Mouse (Mus musculus) stomach, postnatal 0 days (tissue): ENCODE results near the gene Ppp1r18. TPM values are rescaled to one million over a fixed set of nuclear protein-coding genes. Genes with fewer than 3 reads are reported as not detected.
A peak's percentile ranks its signal among the peaks of the same experiment; 100 is the strongest.

Source experiments
- ATAC-seq: fragments of 200-750 bp; cut with Nextera tagmentation; 2 replicates; pipeline ENCODE4 v1.8.0; 2017; ENCODE audit not compliant: low FRiP score, low TSS enrichment
- DNase-seq: peaks from one replicate; pipeline ENCODE4 v3.0.0-alpha.2; 2016; ENCODE audit warnings: low spot score
- H3K27ac ChIP-seq: fragments of 300-500 bp; sonication (generic); replicated peaks from 2 replicates; pipeline ENCODE4 v1.5.1; 2014; ENCODE audit warnings: mild to moderate bottlenecking, control low read depth
- H3K27me3 ChIP-seq: fragments of 300-500 bp; sonication (generic); 2 replicates; pipeline ENCODE4 v1.6.1; 2014; ENCODE audit warnings: low read length; ENCODE audit not compliant: control insufficient read depth, insufficient read depth
- H3K36me3 ChIP-seq: fragments of 300-500 bp; sonication (generic); 2 replicates; pipeline ENCODE4 v1.6.1; 2014; ENCODE audit warnings: low read length, mixed read lengths; ENCODE audit not compliant: control insufficient read depth, insufficient read depth
- H3K4me1 ChIP-seq: fragments of 300-500 bp; sonication (generic); replicated peaks from 2 replicates; pipeline ENCODE4 v1.6.1; 2014; ENCODE audit warnings: antibody characterized with exemption; ENCODE audit not compliant: control insufficient read depth, insufficient read depth
- H3K4me2 ChIP-seq: fragments of 300-500 bp; sonication (generic); replicated peaks from 2 replicates; pipeline ENCODE4 v1.6.1; 2014; ENCODE audit warnings: low read depth, mild to moderate bottlenecking, control low read depth, moderate library complexity
- H3K4me3 ChIP-seq: fragments of 300-500 bp; sonication (generic); 2 replicates; pipeline ENCODE4 v1.5.1; 2014; ENCODE audit warnings: low read depth, low read length, control low read depth
- H3K9ac ChIP-seq: fragments of 300-500 bp; sonication (generic); 2 replicates; pipeline ENCODE4 v1.6.1; 2014; ENCODE audit warnings: mild to moderate bottlenecking, low read length, control low read depth, mixed read lengths
- H3K9me3 ChIP-seq: fragments of 300-500 bp; sonication (generic); 2 replicates; pipeline ENCODE4 v1.6.1; 2016; ENCODE audit warnings: low read length; ENCODE audit not compliant: control insufficient read depth
- CTCF ChIP-seq: IDR thresholded peaks from 2 replicates; pipeline ENCODE4 v1.5.1; 2016; ENCODE audit warnings: antibody characterized with exemption, low read depth, mild to moderate bottlenecking, moderate library complexity
- EP300 ChIP-seq: optimal IDR thresholded peaks from 2 replicates; pipeline ENCODE3; 2016; ENCODE audit warnings: antibody characterized with exemption
- WGBS: fragments of 180-500 bp; shearing (Covaris S2); extraction: QIAGEN DNeasy Blood & Tissue Kit; methylation state at CpG from one replicate; pipeline ENCODE4 v1.1.7; 2014; 5-methylcytosine and 5-hydroxymethylcytosine counted together
- polyA plus RNA-seq: library from polyadenylated mRNA; unstranded; fragments of >200 nt; fragmentation: Nextera tagmentation; extraction: Ambion mirVana; gene quantifications from 2 replicates; pipeline ENCODE4 v1.2.1, GENCODE M21; 2015

The Ppp1r18 gene
- polyA plus RNA-seq = 15.3 and 16.6 TPM in 2 replicates

DNA sequence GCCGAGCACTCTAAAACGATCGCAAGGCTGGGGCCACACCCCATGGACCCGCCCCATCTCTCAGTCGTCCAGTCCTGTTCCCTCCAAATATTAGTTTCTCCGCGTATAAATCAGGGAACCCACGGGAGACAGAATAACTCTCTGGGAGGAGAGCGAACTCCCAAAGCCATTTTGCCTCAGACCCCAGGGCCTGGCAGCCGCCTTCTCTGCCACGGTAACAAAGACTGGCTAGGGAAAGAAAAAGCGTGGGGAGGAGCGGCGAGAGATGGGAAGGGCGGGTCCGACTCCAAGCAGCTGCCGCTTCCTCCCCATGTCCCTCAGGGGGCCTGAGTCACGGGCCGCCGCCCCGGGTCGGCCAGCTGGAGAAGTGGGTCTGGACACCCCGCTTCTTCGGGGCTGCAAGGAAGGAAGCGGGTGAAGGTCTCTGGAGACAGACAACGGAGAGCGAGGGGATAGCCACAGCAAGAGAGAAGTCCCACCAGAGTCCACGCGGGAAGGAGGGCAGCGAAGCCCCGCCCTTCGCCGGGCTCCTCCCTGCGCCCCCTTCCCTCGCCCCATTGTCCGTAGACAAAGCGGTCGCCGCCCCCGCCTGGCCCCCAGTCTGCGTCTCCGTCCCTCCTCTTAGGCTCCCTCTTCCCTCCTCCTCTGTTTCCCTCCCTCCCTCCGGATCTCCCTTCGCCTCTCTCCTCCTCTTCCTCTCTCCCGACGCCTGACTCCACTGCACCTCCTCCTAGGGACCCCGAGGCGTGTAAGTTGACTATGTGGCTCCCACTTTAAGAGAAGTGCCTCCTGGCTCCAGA is at the start of gene Ppp1r18:
TSS of gene Ppp1r18 (plus strand) at position 113 of the 800 bp plus-strand sequence.
- Histone ChIP-seq H3K36me3 (no peaks in the 10 kb centered on the region), H3K9me3 (no peaks in the 10 kb centered on the region), H3K27me3 (no peaks in the 10 kb centered on the region), H3K9ac (peak within 1 kb of the TSS; percentile 77), H3K4me3 (peak within 1 kb of the TSS; percentile 60), H3K4me1 (peaks cover 3% of the 10 kb centered on the region; the same call in 1 of the 2 replicates), H3K27ac (peak within 1 kb of the TSS; percentile 94), H3K4me2 (peak within 1 kb of the TSS; percentile 85)
- 2% methylated on average over 44 of the region's 48 CpGs for WGBS
- peak; percentile 62 for TF ChIP-seq EP300
- TF ChIP-seq CTCF = 0 out of 2 replicates have a peak, but pooled peaks have one; percentile 6
- peak; percentile 68 for DNase-seq
- ATAC-seq = peak; percentile 51; the same call in 1 of the 2 replicates

DNA sequence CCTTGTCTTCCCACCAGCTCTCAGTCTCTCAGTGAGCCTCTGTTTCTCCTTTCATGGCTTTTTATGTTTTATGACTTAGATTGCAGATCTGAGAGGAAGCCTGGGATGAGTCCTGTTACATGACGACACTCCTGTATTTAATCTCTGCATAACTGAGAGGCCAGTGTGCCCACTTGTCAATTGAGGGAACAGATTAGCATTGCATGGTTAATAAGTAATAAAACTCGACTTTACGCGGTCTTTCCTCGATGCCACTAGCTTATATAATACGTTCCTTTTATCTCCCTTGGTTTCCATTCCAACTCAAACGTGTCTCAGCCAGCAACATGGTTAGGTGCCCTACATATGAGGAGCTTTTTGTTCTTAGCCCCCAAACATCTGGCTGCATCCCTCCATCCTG is 49.6 kb upstream of the Ppp1r18 start:
- no peak overlapping the region for H3K4me2 ChIP-seq
- peaks cover 10% of the 10 kb centered on the region for H3K4me1 ChIP-seq
- peak overlapping the region; percentile 92 for H3K27ac ChIP-seq
- no peak for TF ChIP-seq EP300
- TF ChIP-seq CTCF = no peak
- no peaks in the 10 kb centered on the region for H3K9me3 ChIP-seq
- H3K4me3 ChIP-seq = no peak overlapping the region
- 0 out of 2 replicates have a peak overlapping the region, but pooled peaks have one; percentile 41 for H3K9ac ChIP-seq
- 49% methylated on average over 7 of the region's 7 CpGs for WGBS
- no peaks in the 10 kb centered on the region for H3K27me3 ChIP-seq
- H3K36me3 ChIP-seq = no peaks in the 10 kb centered on the region
- no peak for DNase-seq
- no peak for ATAC-seq

DNA sequence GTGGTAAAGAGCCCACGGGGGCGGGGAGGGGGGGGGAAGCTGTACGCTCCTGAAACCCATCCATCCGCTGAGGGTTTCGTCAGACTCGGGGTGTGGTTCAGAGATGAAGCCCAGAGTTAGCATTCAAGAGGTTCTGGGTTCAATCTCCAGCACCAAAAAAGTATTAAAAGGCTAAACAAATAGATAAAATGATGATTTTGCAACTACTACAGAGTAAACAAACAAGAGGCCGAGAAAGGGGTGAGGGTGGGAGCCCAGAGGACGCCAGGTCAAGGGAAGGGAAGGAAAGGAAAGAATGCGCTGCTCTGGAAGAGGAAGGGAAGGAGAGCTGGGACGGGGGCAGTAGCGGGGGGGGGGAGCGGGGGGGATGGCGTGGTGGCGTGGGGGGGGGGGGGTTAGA is 48.7 kb upstream of the Ppp1r18 start:
- Histone ChIP-seq H3K9me3 (no peaks in the 10 kb centered on the region), H3K9ac (no peak overlapping the region), H3K4me3 (no peak overlapping the region)

DNA sequence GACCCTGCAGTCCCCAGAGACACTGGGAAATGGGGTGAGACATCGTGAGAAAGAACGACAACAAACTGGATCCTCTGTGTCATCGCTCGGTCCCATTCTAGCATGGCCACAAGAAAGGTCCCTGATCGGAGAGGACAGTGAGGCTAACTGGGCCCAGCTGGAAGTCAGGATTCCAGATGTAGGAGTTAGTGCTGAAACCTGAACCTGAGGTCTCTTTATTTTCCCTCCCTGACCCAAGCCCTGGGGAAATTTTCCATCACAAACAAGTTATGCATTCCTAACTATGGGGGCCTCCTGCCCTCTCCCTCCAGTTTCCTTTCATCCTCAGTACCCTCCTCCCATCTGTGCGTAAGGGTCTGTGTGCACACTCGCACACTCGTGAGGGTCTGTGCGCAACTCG is 48.2 kb upstream of the Ppp1r18 start:
- ATAC-seq (no peak), DNase-seq (no peak)
- no peak overlapping the region for H3K4me2 ChIP-seq
- no peaks in the 10 kb centered on the region for H3K9me3 ChIP-seq
- no peaks in the 10 kb centered on the region for H3K36me3 ChIP-seq
- H3K27me3 ChIP-seq = no peaks in the 10 kb centered on the region
- WGBS = 66% methylated on average over 10 of the region's 10 CpGs
- peaks cover 10% of the 10 kb centered on the region for H3K4me1 ChIP-seq
- TF ChIP-seq EP300 (no peak), CTCF (no peak)
- H3K4me3 ChIP-seq = no peak overlapping the region
- no peak overlapping the region for H3K27ac ChIP-seq
- no peak overlapping the region for H3K9ac ChIP-seq

More for the DNA sequence above, 48.7 kb upstream of the Ppp1r18 start:
- Histone ChIP-seq H3K27ac (no peak overlapping the region), H3K27me3 (no peaks in the 10 kb centered on the region), H3K4me1 (peaks cover 10% of the 10 kb centered on the region), H3K4me2 (no peak overlapping the region), H3K36me3 (no peaks in the 10 kb centered on the region)
- no peak for TF ChIP-seq CTCF
- TF ChIP-seq EP300 = no peak
- ATAC-seq (no peak), DNase-seq (no peak)
- 50% methylated on average over 8 of the region's 14 CpGs for WGBS

DNA sequence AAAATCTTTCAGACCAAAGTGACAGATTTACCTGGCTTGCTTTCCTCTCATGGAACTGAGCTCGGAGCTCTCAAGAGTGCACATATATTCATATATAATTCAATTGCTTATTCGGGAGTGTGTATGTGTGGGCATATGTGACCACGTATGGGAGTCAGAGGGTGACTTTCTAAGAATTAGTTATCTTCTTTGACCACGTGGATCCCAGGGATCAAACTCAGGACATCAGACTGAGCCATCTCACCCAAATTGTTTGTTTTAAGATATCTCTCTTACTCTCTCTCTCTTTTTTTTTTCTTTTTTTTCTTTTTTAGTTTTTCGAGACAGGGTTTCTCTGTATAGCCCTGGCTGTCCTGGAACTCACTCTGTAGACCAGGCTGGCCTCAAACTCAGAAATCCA is 45.3 kb upstream of the Ppp1r18 start:
- ATAC-seq (no peak), DNase-seq (no peak)
- no peak overlapping the region for H3K4me3 ChIP-seq
- H3K36me3 ChIP-seq = no peaks in the 10 kb centered on the region
- no peaks in the 10 kb centered on the region; the same call in 1 of the 2 replicates for H3K4me1 ChIP-seq
- TF ChIP-seq CTCF (no peak), EP300 (no peak)
- 80% methylated on average over 5 of the region's 5 CpGs for WGBS
- H3K27ac ChIP-seq = no peak overlapping the region
- no peak overlapping the region for H3K9ac ChIP-seq
- H3K4me2 ChIP-seq = no peak overlapping the region
- H3K9me3 ChIP-seq = no peaks in the 10 kb centered on the region
- no peaks in the 10 kb centered on the region for H3K27me3 ChIP-seq
